15 mouse cellular contexts compared by ENCODE assay signal in genomic region chr19:44758846-44759245, GRCm38 (mm10). TPM values are rescaled to one million over a fixed set of nuclear protein-coding genes. Genes with fewer than 3 reads are reported as not detected.
A peak's percentile ranks its signal among the peaks of the same experiment; 100 is the strongest.
DNase-seq lines count a peak whose midpoint lies in the region; ATAC-seq and TF ChIP-seq lines count a peak whose summit lies in the region.
"Had no signal": no experiment of that assay in that cellular context is flagged by ENCODE, and none has a peak within 500 bp of the region (broad histone marks: within the 10 kb centered on the region; RNA-seq: fewer than 3 reads in every experiment).

No protein-coding gene starts in this region.

- no peaks in the 10 kb centered on the region for H3K9me3 ChIP-seq in heart, embryonic 10.5 days
- no peaks in the 10 kb centered on the region for H3K9me3 ChIP-seq in hindbrain, embryonic 10.5 days
- H3K9me3 ChIP-seq in limb, embryonic 11.5 days (ENCODE audit: control insufficient read depth, low read length): no peaks in the 10 kb centered on the region
- H3K9me3 ChIP-seq in stomach, postnatal 0 days (ENCODE audit: control insufficient read depth, low read length): no peaks in the 10 kb centered on the region
- H3K9me3 ChIP-seq: embryonic facial prominence, embryonic 13.5 days had no signal

- no peak for TF ChIP-seq EP300 in stomach, postnatal 0 days (optimal IDR thresholded peaks at IDR 0.05)

- peak overlapping the region; percentile 36; the same call in 1 of the 2 replicates for H3K4me3 ChIP-seq in heart, embryonic 10.5 days
- H3K4me3 ChIP-seq in hindbrain, embryonic 10.5 days: peak overlapping the region; percentile 51
- no peak overlapping the region for H3K4me3 ChIP-seq in limb, embryonic 11.5 days (ENCODE audit: low read depth, low read length)
- H3K4me3 ChIP-seq in stomach, postnatal 0 days (ENCODE audit: low read depth, low read length): no peak overlapping the region
- H3K4me3 ChIP-seq: embryonic facial prominence, embryonic 13.5 days had no signal

- no peak overlapping the region for H3K9ac ChIP-seq in limb, embryonic 11.5 days (ENCODE audit: low read length)
- no peak overlapping the region for H3K9ac ChIP-seq in stomach, postnatal 0 days (ENCODE audit: low read length)
- H3K9ac ChIP-seq: embryonic facial prominence, embryonic 13.5 days had no signal

- H3K36me3 ChIP-seq in heart, embryonic 10.5 days: no peaks in the 10 kb centered on the region
- H3K36me3 ChIP-seq in hindbrain, embryonic 10.5 days: no peaks in the 10 kb centered on the region
- H3K36me3 ChIP-seq in limb, embryonic 11.5 days (ENCODE audit: control insufficient read depth, insufficient read depth, low read length): no peaks in the 10 kb centered on the region
- H3K36me3 ChIP-seq in stomach, postnatal 0 days (ENCODE audit: control insufficient read depth, insufficient read depth, low read length): no peaks in the 10 kb centered on the region
- H3K36me3 ChIP-seq: embryonic facial prominence, embryonic 13.5 days had no signal

- H3K27ac ChIP-seq in heart, embryonic 10.5 days: no peak overlapping the region
- H3K27ac ChIP-seq in hindbrain, embryonic 10.5 days: peak overlapping the region; percentile 77
- no peak overlapping the region for H3K27ac ChIP-seq in limb, embryonic 11.5 days (replicated peaks; ENCODE audit: low read depth, low read length)
- no peak overlapping the region for H3K27ac ChIP-seq in stomach, postnatal 0 days (replicated peaks)
- H3K27ac ChIP-seq: embryonic facial prominence, embryonic 13.5 days had no signal

- under 1% methylated on average over 28 of the region's 28 CpGs for WGBS in heart, embryonic 10.5 days
- WGBS in hindbrain, embryonic 10.5 days: under 1% methylated on average over 28 of the region's 28 CpGs
- WGBS in limb, embryonic 11.5 days: under 1% methylated on average over 28 of the region's 28 CpGs
- WGBS in stomach, postnatal 0 days: 2% methylated on average over 28 of the region's 28 CpGs

- H3K4me2 ChIP-seq in limb, embryonic 11.5 days (ENCODE audit: low read depth, severe bottlenecking): no peak overlapping the region
- H3K4me2 ChIP-seq in stomach, postnatal 0 days (replicated peaks; ENCODE audit: low read depth): no peak overlapping the region
- H3K4me2 ChIP-seq: embryonic facial prominence, embryonic 13.5 days had no signal

- intact Hi-C loops in heart, postnatal 36 days (cut with DNase I): no loop called here

- peaks cover 45% of the 10 kb centered on the region for H3K4me1 ChIP-seq in heart, embryonic 10.5 days
- peaks cover 57% of the 10 kb centered on the region for H3K4me1 ChIP-seq in hindbrain, embryonic 10.5 days (replicated peaks)
- peaks cover 11% of the 10 kb centered on the region for H3K4me1 ChIP-seq in limb, embryonic 11.5 days (ENCODE audit: control insufficient read depth, insufficient read depth, low read length)
- H3K4me1 ChIP-seq in stomach, postnatal 0 days (replicated peaks; ENCODE audit: control insufficient read depth, insufficient read depth): no peaks in the 10 kb centered on the region

- peaks cover 100% of the 10 kb centered on the region for H3K27me3 ChIP-seq in heart, embryonic 10.5 days (ENCODE audit: insufficient read depth, poor library complexity, severe bottlenecking)
- H3K27me3 ChIP-seq in hindbrain, embryonic 10.5 days (ENCODE audit: insufficient read depth, poor library complexity, severe bottlenecking): peaks cover 100% of the 10 kb centered on the region
- H3K27me3 ChIP-seq in limb, embryonic 11.5 days (ENCODE audit: control insufficient read depth, insufficient read depth, low read length): peaks cover 93% of the 10 kb centered on the region
- peaks cover 39% of the 10 kb centered on the region for H3K27me3 ChIP-seq in stomach, postnatal 0 days (ENCODE audit: control insufficient read depth, insufficient read depth, low read length)

- no peak for DNase-seq in heart, embryonic 10.5 days (ENCODE audit: low spot score)
- DNase-seq in heart, postnatal 36 days: no peak
- peak; percentile 53 for DNase-seq in ES-CJ7 (ENCODE audit: low read depth, low spot score)
- peak; percentile 67 for DNase-seq in hindbrain, embryonic 10.5 days (ENCODE audit: low spot score)
- peak; percentile 69 for DNase-seq in limb, embryonic 11.5 days (ENCODE audit: low spot score)
- DNase-seq in lung, postnatal 36 days: no peak
- no peak for DNase-seq in adrenal gland, adult 18-20 months (ENCODE audit: low spot score in 2 of 2)
- no peak for DNase-seq in stomach, postnatal 0 days (ENCODE audit: low spot score)
- DNase-seq: adrenal gland, adult 8-10 months; cerebellum, adult 11 months; lung, adult 18-20 months had no signal

- no peak for TF ChIP-seq CTCF in stomach, postnatal 0 days (IDR thresholded peaks at IDR 0.05; ENCODE audit: low read depth)

- ATAC-seq in limb, embryonic 11.5 days (ENCODE audit: insufficient number of reproducible peaks, low FRiP score, low TSS enrichment, low read depth): no peak
- no peak for ATAC-seq in stomach, postnatal 0 days (ENCODE audit: low FRiP score, low TSS enrichment)

RNA-seq across cellular contexts. Expression of gene Pax2, which starts 3.0 kb away (rescaled TPM):
- 0.20 TPM in 1 of 2 replicates, not detected in the other for polyA plus RNA-seq in heart, embryonic 10.5 days (2016; fragmentation: Nextera tagmentation; extraction: Ambion mirVana)
- not detected for total RNA-seq in heart, postnatal 36 days (2021)
- 3.2 and 8.2 TPM in 2 replicates for polyA plus RNA-seq in hindbrain, embryonic 10.5 days (2016; fragmentation: Nextera tagmentation; extraction: Ambion mirVana)
- 0.08 and 0.14 TPM in 2 replicates for polyA plus RNA-seq in limb, embryonic 11.5 days (2014; fragmentation: Nextera tagmentation; extraction: Ambion mirVana)
- total RNA-seq in adrenal gland, adult 18-20 months (2021): not detected
- polyA plus RNA-seq in stomach, postnatal 0 days (2015; fragmentation: Nextera tagmentation; extraction: Ambion mirVana): 0.05 TPM in 1 of 2 replicates, not detected in the other
- total RNA-seq: adrenal gland, adult 8-10 months; gastrocnemius, adult 18-20 months had no signal
- polyA plus RNA-seq: C2C12; heart, postnatal 0 days had no signal

Comparison
In these comparisons a context has a peak if more than half of its experiments do, and no peak if none do; other contexts are left out.
1. DNase-seq: peak in ES-CJ7 (single experiment), hindbrain, embryonic 10.5 days (single experiment) and limb, embryonic 11.5 days (single experiment); none in heart, embryonic 10.5 days (single experiment), heart, postnatal 36 days (0 of 2), lung, postnatal 36 days (single experiment), adrenal gland, adult 18-20 months (0 of 2) and stomach, postnatal 0 days (single experiment).
2. H3K4me3 ChIP-seq: peak in heart, embryonic 10.5 days (single experiment) and hindbrain, embryonic 10.5 days (single experiment); none in limb, embryonic 11.5 days (single experiment) and stomach, postnatal 0 days (single experiment).